Mouse (Mus musculus) MEL (cell line): ENCODE results near the gene Ntmt1. TPM values are rescaled to one million over a fixed set of nuclear protein-coding genes. Genes with fewer than 3 reads are reported as not detected.
A peak's percentile ranks its signal among the peaks of the same experiment; 100 is the strongest.

Experiments used
- DNase-seq: peaks from one replicate; pipeline ENCODE4 v3.0.0; 2011; ENCODE audit warnings: low read depth, low spot score
- H3K27ac ChIP-seq: 2 replicates; pipeline ENCODE4 v1.5.1; 2012; ENCODE audit warnings: low read depth, mild to moderate bottlenecking, control low read depth, low read length, moderate library complexity; ENCODE audit not compliant: control insufficient read depth
- H3K27me3 ChIP-seq, 2 experiments: fragments of 150-350 bp in 1 of 2; sonication (generic) in 1 of 2; 2 replicates each; pipeline ENCODE4 v1.6.1; 2012; ENCODE audit warnings: low read length in 2 of 2, mild to moderate bottlenecking in 2 of 2, improper control_type of control experiment in 1 of 2, moderate library complexity in 1 of 2; ENCODE audit not compliant: insufficient read depth in 2 of 2, control insufficient read depth in 1 of 2
- H3K36me3 ChIP-seq, 2 experiments: 2 replicates each; pipeline ENCODE4 v1.6.1; 2012 to 2014; ENCODE audit warnings: low read length in 2 of 2, improper control_type of control experiment in 1 of 2, inconsistent platforms in 1 of 2, mild to moderate bottlenecking in 1 of 2; ENCODE audit not compliant: insufficient read depth in 2 of 2, control insufficient read depth in 1 of 2
- H3K4me1 ChIP-seq, 2 experiments: fragments of 150-350 bp in 1 of 2; sonication (generic) in 1 of 2; 2 replicates each; pipeline ENCODE4 v1.6.1; 2012; ENCODE audit warnings: low read length in 2 of 2, improper control_type of control experiment in 1 of 2, mild to moderate bottlenecking in 1 of 2; ENCODE audit not compliant: insufficient read depth in 2 of 2, control insufficient read depth in 1 of 2
- H3K4me3 ChIP-seq, 2 experiments: fragments of 150-350 bp in 1 of 2; sonication (generic) in 1 of 2; 2 replicates each; pipeline ENCODE4 v1.5.1; 2012; ENCODE audit warnings: low read depth in 2 of 2, low read length in 2 of 2, mild to moderate bottlenecking in 2 of 2, moderate library complexity in 2 of 2, control low read depth in 1 of 2, improper control_type of control experiment in 1 of 2; ENCODE audit not compliant: control insufficient read depth in 1 of 2, insufficient read depth in 1 of 2
- H3K79me2 ChIP-seq: 2 replicates; pipeline ENCODE4 v1.6.1; 2012; ENCODE audit warnings: mild to moderate bottlenecking, low read length, moderate library complexity; ENCODE audit not compliant: control insufficient read depth, poor library complexity, insufficient read depth
- H3K9ac ChIP-seq: 2 replicates; pipeline ENCODE4 v1.6.1; 2012; ENCODE audit warnings: low read depth, mild to moderate bottlenecking, control low read depth, low read length, moderate library complexity; ENCODE audit not compliant: control insufficient read depth, poor library complexity, severe bottlenecking
- H3K9me3 ChIP-seq: fragments of 150-350 bp; sonication (generic); replicated peaks from 2 replicates; pipeline ENCODE4 v1.6.1; 2012; ENCODE audit warnings: mild to moderate bottlenecking, low read length, improper control_type of control experiment, moderate library complexity; ENCODE audit not compliant: insufficient read depth
- BHLHE40 ChIP-seq: IDR thresholded peaks from 2 replicates; pipeline ENCODE4 v1.6.1; 2012; ENCODE audit warnings: low read depth, mild to moderate bottlenecking, inconsistent platforms, low read length, improper control_type of control experiment, borderline replicate concordance
- CHD1 ChIP-seq: IDR thresholded peaks from 2 replicates; pipeline ENCODE4 v1.6.1; 2012; ENCODE audit warnings: low read depth, mild to moderate bottlenecking, inconsistent platforms, low read length, improper control_type of control experiment
- CTCF ChIP-seq, 3 experiments: IDR thresholded peaks in 2 of 3; conservative IDR thresholded peaks in 1 of 3; 2 replicates each; pipeline ENCODE4 v1.5.1; 2011 to 2012; ENCODE audit warnings: low read length in 3 of 3, low read depth in 2 of 3, mild to moderate bottlenecking in 2 of 3, improper control_type of control experiment in 1 of 3, inconsistent platforms in 1 of 3, mixed read lengths in 1 of 3, moderate library complexity in 1 of 3; ENCODE audit not compliant: control insufficient read depth in 1 of 3, insufficient read depth in 1 of 3, poor library complexity in 1 of 3, severe bottlenecking in 1 of 3
- E2F4 ChIP-seq: IDR thresholded peaks from 2 replicates; pipeline ENCODE4 v1.6.1; 2011; ENCODE audit warnings: low read depth, low read length, improper control_type of control experiment, borderline replicate concordance
- EP300 ChIP-seq, 2 experiments: IDR thresholded peaks; 2 replicates each; pipeline ENCODE4 v1.6.1; 2011; ENCODE audit warnings: improper control_type of control experiment in 2 of 2, low read length in 2 of 2, low read depth in 1 of 2, mild to moderate bottlenecking in 1 of 2
- GABPA ChIP-seq: IDR thresholded peaks from 2 replicates; pipeline ENCODE4 v1.6.1; 2012; ENCODE audit warnings: low read depth, mild to moderate bottlenecking, inconsistent platforms, low read length, improper control_type of control experiment, moderate library complexity
- JUND ChIP-seq: IDR thresholded peaks from 2 replicates; pipeline ENCODE4 v1.6.1; 2011; ENCODE audit warnings: low read depth, mild to moderate bottlenecking, improper control_type of control experiment, low read length
- MAZ ChIP-seq: IDR thresholded peaks from 2 replicates; pipeline ENCODE4 v1.6.1; 2012; ENCODE audit warnings: low read depth, mild to moderate bottlenecking, inconsistent platforms, low read length, improper control_type of control experiment
- NELFE ChIP-seq: IDR thresholded peaks from 2 replicates; pipeline ENCODE4 v1.6.1; 2011; ENCODE audit warnings: low read depth, low read length, improper control_type of control experiment
- NRF1 ChIP-seq: IDR thresholded peaks from 2 replicates; pipeline ENCODE4 v1.6.1; 2014; ENCODE audit warnings: low read depth, mild to moderate bottlenecking, inconsistent platforms, low read length, improper control_type of control experiment, moderate library complexity; ENCODE audit not compliant: poor library complexity, insufficient read depth, severe bottlenecking
- POLR2A ChIP-seq, 2 experiments: IDR thresholded peaks; 2 replicates each; pipeline ENCODE4 v1.6.1; 2011 to 2012; ENCODE audit warnings: low read length in 2 of 2, mild to moderate bottlenecking in 2 of 2, control low read depth in 1 of 2, improper control_type of control experiment in 1 of 2, low read depth in 1 of 2, moderate library complexity in 1 of 2; ENCODE audit not compliant: control insufficient read depth in 1 of 2, insufficient read depth in 1 of 2, poor library complexity in 1 of 2
- POLR2AphosphoS2 ChIP-seq: IDR thresholded peaks from 2 replicates; pipeline ENCODE4 v1.6.1; 2011; ENCODE audit warnings: low read length, improper control_type of control experiment
- POLR2AphosphoS5 ChIP-seq: IDR thresholded peaks from 2 replicates; pipeline ENCODE4 v1.6.1; 2012; ENCODE audit warnings: low read depth, borderline replicate concordance, mild to moderate bottlenecking, inconsistent platforms, low read length, moderate library complexity, mixed read lengths
- SIN3A ChIP-seq: IDR thresholded peaks from 2 replicates; pipeline ENCODE4 v1.6.1; 2012; ENCODE audit warnings: low read length, improper control_type of control experiment, inconsistent platforms
- UBTF ChIP-seq: IDR thresholded peaks from 2 replicates; pipeline ENCODE4 v1.6.1; 2012; ENCODE audit warnings: low read depth, mild to moderate bottlenecking, inconsistent platforms, low read length, improper control_type of control experiment, moderate library complexity, borderline replicate concordance; ENCODE audit not compliant: insufficient read depth
- USF1 ChIP-seq: IDR thresholded peaks from 2 replicates; pipeline ENCODE4 v1.6.1; 2014; ENCODE audit warnings: low read depth, mild to moderate bottlenecking, inconsistent platforms, low read length, improper control_type of control experiment, moderate library complexity
- ZNF384 ChIP-seq: IDR thresholded peaks from 2 replicates; pipeline ENCODE4 v1.6.1; 2012; ENCODE audit warnings: low read depth, mild to moderate bottlenecking, inconsistent platforms, low read length, improper control_type of control experiment
- polyA plus RNA-seq, 2 experiments: library from polyadenylated mRNA; stranded (reverse) in 1 of 2; unstranded in 1 of 2; fragments of >175 nt in 1 of 2; fragments of >200 nt in 1 of 2; gene quantifications; 2 replicates each; pipeline versions ENCODE4 v1.2.1 to v1.2.4; 2012; ENCODE audit warnings: low replicate concordance in 2 of 2, low read depth in 1 of 2; ENCODE audit not compliant: insufficient read length in 2 of 2, insufficient read depth in 1 of 2, missing spikeins in 1 of 2
- total RNA-seq: library from RNA; depleted of rRNA; stranded (reverse); fragments of 300-350 nt; gene quantifications from 2 replicates; pipeline ENCODE4 v1.2.3, GENCODE M21; 2012

The Ntmt1 gene
- total and polyA plus RNA-seq, 3 experiments: 58.9 to 83.2 TPM; not detected in 1

DNA sequence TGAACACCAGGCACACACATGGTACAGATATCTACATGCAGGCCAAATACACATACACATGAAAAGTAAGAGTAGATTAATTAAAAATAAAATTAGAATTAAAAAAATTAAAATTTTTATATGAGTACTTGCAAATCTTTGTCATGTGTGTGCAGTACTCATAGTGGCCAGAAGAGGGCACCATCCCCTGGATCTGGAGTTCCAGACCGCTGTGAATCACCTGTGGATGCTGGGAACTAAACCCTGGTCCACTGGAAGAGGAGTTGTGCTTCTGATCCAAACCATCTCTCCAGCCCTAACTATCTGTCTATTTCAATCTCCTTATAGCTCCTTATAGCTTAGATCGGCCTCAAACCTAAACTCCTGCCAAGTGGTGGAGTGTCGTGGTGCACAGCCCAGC is 13.4 kb downstream of the Ntmt1 start:
- Histone ChIP-seq H3K4me3 (no peak overlapping the region), H3K79me2 (peaks cover 4% of the 10 kb centered on the region; the same call in 1 of the 2 replicates), H3K36me3 (peaks cover 0 to 2% of the 10 kb centered on the region in 2 experiments; a peak in 2 of 4 replicates), H3K27me3 (no peaks in the 10 kb centered on the region), H3K9ac (no peak overlapping the region), H3K27ac (no peak overlapping the region), H3K4me1 (no peaks in the 10 kb centered on the region), H3K9me3 (no peaks in the 10 kb centered on the region)
- TF ChIP-seq POLR2A (IDR thresholded peaks at IDR 0.05; ENCODE audit: control insufficient read depth in 1 of 2, insufficient read depth in 1 of 2, low read depth in 1 of 2, low read length in 2 of 2, poor library complexity in 1 of 2) (0 out of 4 replicates have a peak, but pooled peaks of 1 of the 2 experiments have one; percentile 15), ZNF384 (no peak), CTCF (IDR thresholded peaks at IDR 0.05 in 2 of 3, conservative IDR thresholded peaks at IDR 0.05 in 1 of 3; ENCODE audit: control insufficient read depth in 1 of 3, insufficient read depth in 1 of 3, low read depth in 2 of 3, low read length in 3 of 3, poor library complexity in 1 of 3, severe bottlenecking in 1 of 3) (peak; percentile 44 to 74 (median 60); a peak in 5 of 6 replicates)
- DNase-seq: peak; percentile 49

DNA sequence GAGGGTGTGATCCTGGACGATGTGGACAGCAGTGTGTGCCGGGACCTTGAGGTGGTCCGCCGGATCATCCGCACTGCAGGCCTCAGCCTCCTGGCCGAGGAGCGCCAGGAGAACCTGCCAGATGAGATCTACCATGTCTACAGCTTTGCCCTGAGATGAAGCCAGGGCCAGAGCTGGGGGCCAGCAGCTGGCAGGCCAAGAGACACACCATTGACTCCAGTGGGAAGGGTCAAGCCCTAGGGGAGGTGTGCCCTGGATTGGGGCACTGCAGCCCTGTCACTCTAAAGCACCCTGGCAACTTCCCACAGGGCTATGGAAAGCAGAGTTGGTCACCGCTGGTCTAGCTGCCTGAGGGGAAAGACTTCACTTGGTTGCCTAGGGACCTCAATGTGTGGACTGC is 14.8 kb downstream of the Ntmt1 start:
- no peak for DNase-seq
- Histone ChIP-seq H3K79me2 (peaks cover 15% of the 10 kb centered on the region), H3K9me3 (no peaks in the 10 kb centered on the region)
- TF ChIP-seq SIN3A (no peak), JUND (no peak), E2F4 (no peak), EP300 (IDR thresholded peaks at IDR 0.05; ENCODE audit: low read depth in 1 of 2, low read length in 2 of 2) (no peak), GABPA (no peak), CTCF (IDR thresholded peaks at IDR 0.05 in 2 of 3, conservative IDR thresholded peaks at IDR 0.05 in 1 of 3; ENCODE audit: control insufficient read depth in 1 of 3, insufficient read depth in 1 of 3, low read depth in 2 of 3, low read length in 3 of 3, poor library complexity in 1 of 3, severe bottlenecking in 1 of 3) (no peak), UBTF (no peak), NELFE (no peak), NRF1 (no peak), USF1 (no peak), POLR2AphosphoS5 (no peak), BHLHE40 (no peak), POLR2AphosphoS2 (no peak), MAZ (no peak), ZNF384 (no peak), POLR2A (IDR thresholded peaks at IDR 0.05; ENCODE audit: control insufficient read depth in 1 of 2, insufficient read depth in 1 of 2, low read depth in 1 of 2, low read length in 2 of 2, poor library complexity in 1 of 2) (no peak; a peak in 1 of 4 replicates), CHD1 (no peak)
- TF ChIP-seq, all 39 proteins: peak for 0
- Histone ChIP-seq H3K27ac (no peak overlapping the region), H3K9ac (no peak overlapping the region), H3K4me1 (peaks cover 2 to 6% of the 10 kb centered on the region in 2 experiments; a peak in 2 of 4 replicates), H3K4me3 (no peak overlapping the region), H3K36me3 (peaks cover 2 to 5% of the 10 kb centered on the region in 2 experiments; a peak in 3 of 4 replicates), H3K27me3 (no peaks in the 10 kb centered on the region)
